Mouse (Mus musculus): ENCODE data around the gene Tbc1d2.

DNA sequence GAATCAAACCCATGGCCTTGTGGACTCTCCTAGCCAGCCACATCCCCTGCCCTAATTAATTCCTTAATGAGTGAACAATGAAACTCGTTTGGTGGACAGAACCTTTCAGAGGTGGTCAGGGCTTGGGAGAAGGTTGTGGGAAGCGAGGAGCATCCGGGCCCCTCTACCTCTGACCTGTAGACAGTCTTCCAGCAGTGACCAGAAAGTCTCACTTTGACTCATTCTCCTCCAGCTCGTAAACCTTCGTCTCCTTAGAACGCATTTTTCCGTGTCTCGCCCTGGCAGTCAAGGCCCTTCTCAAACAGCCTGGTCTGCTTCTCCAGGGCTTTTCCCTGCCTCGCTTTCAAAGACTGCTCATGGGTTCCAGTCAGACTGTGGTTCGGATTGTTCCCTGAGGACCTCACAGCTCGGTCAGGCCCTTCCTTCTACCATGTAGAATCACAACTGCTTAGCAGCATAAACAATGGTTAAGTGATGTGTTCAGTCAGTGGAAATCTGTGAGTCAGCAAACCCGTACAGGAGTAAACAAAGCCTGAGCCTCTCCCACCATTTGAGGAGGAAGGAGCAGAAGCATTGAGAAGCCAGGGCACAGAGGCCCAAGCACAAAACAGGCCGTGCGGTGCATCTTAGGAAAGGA is 89.8 kb downstream of the Tbc1d2 start:
- TF ChIP-seq CTCF (IDR thresholded peaks at IDR 0.05) (no peak), EP300 (IDR thresholded peaks at IDR 0.05; ENCODE audit: insufficient read depth, low read depth, low read length) (no peak), POLR2A (IDR thresholded peaks at IDR 0.05; ENCODE audit: insufficient read depth, low read depth, low read length) (no peak)
